Mouse (Mus musculus) cerebellum, adult 11 months (tissue): Measurements from ENCODE around the gene Plekha5.
A peak's percentile ranks its signal among the peaks of the same experiment; 100 is the strongest.

ENCODE experiments used
- DNase-seq: peaks from one replicate; pipeline ENCODE4 v3.0.0; 2022

Gene Plekha5

GRCm38 (mm10) chr6:140456393-140457163 lies 32.7 kb downstream of the Plekha5 start:
- no peak for DNase-seq

- no peak for DNase-seq
Observed at GRCm38 (mm10) chr6:140460398-140460797, 36.5 kb downstream of the Plekha5 start.

DNA sequence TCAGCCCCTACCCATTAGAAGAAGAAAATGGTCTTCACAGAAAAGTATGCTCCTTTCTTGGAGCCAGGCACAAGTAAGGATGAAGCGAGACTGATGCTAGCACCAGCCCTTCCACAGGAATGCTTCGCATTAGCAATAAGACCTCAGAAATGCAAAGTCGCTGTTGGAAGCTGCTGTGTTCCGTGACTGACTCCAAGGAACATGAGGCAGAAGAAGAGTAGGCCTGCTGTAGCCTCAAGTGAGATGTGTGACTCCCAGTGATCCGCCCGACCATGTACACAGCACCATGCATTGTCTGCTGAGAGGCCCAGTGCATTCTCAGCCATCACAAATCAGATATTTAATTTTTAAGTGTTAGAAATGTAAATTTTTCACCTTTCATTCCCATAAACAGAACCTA lies 41.0 kb downstream of the Plekha5 start:
- DNase-seq = no peak

- DNase-seq = no peak
Observed at GRCm38 (mm10) chr6:140465946-140466646, 42.2 kb downstream of the Plekha5 start.

DNA sequence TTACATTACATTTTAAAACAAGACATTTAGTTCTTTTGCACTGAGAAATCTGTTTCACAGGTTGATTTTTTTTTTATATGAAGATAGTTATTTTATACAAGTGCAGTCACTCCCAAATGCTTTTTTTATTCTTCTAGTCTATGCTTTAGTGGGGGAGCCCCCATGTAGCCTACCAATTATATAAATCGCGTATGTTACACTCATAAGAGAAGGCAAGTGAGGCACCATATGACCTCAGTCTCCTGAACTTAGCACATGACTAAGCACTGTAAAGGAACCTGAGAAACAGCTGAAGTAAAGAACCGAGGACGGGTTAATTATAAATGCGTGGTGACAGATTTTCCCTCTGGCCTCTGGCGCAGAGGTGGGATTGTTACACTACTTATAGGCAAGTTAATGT lies 43.0 kb downstream of the Plekha5 start:
- no peak for DNase-seq

DNA sequence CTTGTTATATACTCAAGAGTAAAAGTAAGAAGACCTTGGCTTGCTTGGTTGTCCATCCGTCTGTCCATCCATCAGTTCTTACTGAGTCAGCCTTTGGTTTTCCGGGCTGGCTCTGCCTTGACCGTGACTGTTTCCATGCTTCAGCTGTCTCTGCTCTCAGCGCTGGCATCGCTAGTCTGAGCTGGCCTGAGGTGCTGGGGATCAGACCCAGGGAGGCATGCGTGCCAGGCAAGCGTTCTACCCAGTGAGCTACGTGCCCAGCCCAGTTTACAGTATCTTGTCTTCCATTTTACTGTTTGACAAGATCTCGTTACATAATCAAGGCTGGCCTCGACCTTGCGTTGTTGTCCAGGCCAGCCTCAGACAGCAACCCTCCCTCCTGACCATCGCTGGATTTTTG lies 44.0 kb downstream of the Plekha5 start:
- no peak for DNase-seq

DNA sequence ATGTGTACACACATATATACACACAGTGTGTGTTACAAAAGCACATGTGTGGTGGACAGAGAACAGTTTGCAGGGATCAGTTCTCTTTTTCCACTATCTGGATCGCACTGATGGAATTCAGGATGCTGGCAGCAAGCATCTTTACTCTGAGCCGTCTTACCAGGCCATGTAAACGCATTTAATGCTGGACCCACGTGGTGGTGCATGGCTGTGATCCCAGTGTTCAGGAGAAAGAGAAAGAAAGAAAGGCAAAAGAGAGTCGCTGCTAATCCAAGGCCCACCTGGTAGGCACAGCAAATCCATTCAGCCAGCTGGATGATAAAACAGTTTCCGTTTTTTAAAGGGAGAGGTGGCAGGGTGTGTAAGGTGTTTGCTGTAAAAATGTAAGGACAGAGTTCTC lies 45.9 kb downstream of the Plekha5 start:
- no peak for DNase-seq

DNA sequence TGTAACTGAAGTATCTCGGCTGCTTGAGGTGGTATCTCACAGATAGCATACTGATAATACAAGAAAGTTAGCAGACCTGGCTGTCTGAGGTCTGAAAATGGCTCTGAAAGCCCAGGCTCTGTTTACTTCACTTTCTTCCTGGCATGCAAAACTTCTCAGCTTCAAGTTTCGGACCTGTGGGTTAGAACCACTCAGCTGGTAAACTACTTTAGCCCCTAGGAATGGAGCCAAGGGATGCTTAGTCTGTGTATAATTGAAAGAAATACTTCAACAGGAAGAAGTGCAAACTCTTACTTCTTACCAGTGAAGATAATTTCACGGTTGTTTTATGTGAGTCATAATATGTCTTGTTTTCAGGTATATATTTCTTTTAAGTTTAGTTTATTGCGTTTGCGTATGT lies 47.9 kb downstream of the Plekha5 start:
- DNase-seq = no peak

- peak; percentile 80 for DNase-seq
Observed at GRCm38 (mm10) chr6:140472345-140472744, 48.5 kb downstream of the Plekha5 start.

DNA sequence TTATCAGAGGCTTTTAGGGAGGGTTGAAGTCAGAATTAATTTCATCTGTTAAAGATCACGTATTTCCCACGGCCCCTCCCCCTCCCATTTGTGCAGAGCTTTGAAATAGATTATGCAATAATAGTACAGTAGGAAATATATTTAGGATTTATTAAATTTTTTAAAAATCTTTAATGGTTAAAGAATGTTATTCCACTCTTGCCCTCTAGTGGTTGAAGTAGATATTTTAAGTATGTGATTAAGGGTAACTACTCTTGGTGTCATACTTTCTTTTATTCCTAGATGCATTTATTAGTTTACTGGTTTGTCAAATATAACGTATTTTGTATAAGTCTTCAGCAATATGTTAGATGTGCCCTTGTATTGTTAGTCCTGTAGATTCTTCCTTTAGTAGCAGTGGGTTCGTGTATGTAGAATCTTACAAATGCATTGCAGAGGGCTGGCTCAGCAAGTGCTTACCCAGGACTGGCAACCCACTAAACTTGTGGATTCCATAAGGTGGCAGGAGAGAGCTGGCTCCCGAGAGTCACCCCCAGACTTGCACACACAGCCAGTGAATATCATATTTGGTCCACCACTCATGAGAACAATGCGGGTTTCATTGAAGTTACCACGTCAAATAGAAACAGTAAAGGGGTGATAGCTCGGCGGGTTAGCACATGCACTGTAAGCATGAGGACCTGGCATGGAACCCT lies 51.7 kb downstream of the Plekha5 start:
- DNase-seq = peak; percentile 54

GRCm38 (mm10) chr6:140476981-140477380 lies 53.1 kb downstream of the Plekha5 start:
- no peak for DNase-seq

GRCm38 (mm10) chr6:140478031-140478430 lies 54.2 kb downstream of the Plekha5 start:
- no peak for DNase-seq

DNA sequence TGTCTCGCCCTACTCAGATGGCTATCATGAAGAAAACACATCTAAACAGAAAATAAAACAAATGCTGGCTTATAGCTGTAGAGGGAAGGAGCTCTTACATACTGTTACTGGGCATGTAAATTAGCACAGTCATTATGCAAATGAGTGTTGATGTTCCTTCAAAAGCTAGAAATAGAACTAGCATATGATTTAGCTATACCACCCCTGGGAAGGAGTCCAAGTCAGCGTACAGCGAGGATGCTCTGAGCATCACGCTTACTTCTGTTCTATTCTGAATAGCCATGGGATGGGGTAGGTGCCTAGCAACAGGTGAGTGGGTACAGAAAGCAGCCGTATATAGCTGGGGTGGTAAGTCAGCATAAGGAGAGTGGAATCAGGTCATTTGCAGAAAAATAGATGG lies 55.1 kb downstream of the Plekha5 start:
- DNase-seq = no peak

DNA sequence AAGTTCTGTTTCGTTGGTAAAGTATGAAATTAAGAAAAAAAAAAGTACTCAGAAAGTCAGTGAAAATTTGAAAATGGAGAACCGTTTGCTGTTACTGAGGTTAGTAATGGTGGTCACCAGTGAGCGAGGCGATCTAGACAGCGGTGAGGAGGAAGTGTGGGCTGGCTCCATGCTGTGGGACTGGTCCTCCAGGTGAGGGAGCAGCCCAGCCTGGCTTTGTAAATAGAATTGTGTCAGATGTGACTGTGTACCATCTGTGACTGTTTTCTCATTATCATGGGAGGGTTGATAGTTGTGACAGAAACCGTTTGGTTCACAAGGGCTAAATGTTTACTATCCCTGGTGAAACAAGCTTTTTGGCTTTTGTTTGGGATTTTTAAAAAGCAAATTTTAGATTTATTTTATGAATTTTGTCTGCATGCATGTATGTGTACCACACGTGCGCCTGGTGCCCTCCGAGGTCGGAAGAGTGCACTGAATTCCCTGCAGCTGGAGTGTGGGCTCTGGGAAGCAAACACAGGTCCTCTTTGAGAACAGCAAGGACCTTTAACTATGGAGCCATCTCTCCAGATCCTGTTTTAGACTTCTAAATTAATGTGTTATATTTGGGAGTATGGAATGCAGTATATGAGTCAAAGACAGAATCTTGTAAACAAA lies 56.7 kb downstream of the Plekha5 start:
- no peak for DNase-seq

- peak; percentile 82 for DNase-seq
Observed at GRCm38 (mm10) chr6:140481701-140482460, 58.0 kb downstream of the Plekha5 start.

GRCm38 (mm10) chr6:140484170-140484569 lies 60.3 kb downstream of the Plekha5 start:
- DNase-seq = peak; percentile 67

GRCm38 (mm10) chr6:140485636-140486035 lies 61.8 kb downstream of the Plekha5 start:
- no peak for DNase-seq

DNA sequence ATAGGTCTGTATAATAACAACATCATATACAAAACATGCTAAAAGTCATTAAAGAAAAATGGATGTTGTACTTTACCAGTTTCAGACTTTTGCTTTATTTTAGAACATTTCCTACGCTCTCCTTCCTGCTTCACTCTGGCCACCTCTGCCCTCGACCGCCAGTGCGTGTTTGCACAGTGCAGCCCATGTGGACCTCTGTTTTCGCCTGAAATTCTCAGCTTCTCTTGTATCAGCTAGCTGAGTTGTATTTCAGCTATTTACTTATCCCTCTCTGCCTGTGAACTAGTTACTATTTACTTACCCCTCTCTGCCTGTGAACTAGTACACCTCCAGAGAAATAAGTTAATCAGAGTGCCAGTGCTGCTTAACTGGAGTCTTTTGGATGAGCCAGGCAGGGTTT lies 62.8 kb downstream of the Plekha5 start:
- no peak for DNase-seq

DNA sequence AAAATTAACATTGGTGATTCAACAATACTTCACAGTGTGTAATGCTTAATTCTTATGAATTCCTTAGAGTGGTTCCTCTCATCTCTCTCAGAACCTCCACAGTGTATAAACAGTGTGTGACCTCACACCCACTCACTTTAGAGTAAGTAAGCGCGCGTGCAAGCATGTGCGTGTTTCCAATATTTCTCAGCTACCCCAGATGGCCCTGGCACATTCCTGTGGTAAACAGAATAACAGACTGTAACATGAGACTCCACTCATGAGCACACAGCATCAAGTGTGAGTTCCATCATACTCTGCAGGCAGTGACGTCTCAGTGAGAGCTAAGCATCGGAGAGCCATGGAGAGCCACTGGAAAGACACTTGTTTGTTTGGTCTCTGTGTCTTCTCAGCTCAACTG lies 63.6 kb downstream of the Plekha5 start:
- no peak for DNase-seq

- DNase-seq = no peak
Observed at GRCm38 (mm10) chr6:140488673-140489072, 64.8 kb downstream of the Plekha5 start.

DNA sequence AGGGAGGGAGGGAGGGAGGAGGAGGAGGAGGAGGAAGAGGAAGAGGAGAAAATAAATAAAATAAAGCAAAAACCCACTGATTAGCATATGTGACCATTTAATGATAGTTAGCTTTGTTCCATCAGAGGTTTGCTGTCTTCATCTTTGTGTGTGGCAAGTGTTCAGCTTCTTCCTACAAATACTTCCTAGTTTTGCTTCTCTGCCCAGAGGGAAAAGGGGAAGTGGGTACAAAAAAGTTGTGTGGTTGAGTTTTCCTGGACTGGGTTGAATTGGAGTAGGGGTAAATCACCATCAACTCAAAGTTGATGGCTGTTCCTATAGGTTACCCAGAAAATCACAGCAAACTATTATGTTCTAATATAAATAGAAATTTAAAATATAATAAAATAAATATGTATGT lies 65.7 kb downstream of the Plekha5 start:
- no peak for DNase-seq

GRCm38 (mm10) chr6:140490220-140490619 lies 66.4 kb downstream of the Plekha5 start:
- no peak for DNase-seq
